Mouse (Mus musculus) brain, adult 2 months (tissue): ENCODE results near the gene Tbc1d22a.

Source experiments
- DNase-seq: peaks from one replicate; pipeline ENCODE4 v3.0.0; 2011; ENCODE audit warnings: low read depth, low spot score

Gene Tbc1d22a

DNA sequence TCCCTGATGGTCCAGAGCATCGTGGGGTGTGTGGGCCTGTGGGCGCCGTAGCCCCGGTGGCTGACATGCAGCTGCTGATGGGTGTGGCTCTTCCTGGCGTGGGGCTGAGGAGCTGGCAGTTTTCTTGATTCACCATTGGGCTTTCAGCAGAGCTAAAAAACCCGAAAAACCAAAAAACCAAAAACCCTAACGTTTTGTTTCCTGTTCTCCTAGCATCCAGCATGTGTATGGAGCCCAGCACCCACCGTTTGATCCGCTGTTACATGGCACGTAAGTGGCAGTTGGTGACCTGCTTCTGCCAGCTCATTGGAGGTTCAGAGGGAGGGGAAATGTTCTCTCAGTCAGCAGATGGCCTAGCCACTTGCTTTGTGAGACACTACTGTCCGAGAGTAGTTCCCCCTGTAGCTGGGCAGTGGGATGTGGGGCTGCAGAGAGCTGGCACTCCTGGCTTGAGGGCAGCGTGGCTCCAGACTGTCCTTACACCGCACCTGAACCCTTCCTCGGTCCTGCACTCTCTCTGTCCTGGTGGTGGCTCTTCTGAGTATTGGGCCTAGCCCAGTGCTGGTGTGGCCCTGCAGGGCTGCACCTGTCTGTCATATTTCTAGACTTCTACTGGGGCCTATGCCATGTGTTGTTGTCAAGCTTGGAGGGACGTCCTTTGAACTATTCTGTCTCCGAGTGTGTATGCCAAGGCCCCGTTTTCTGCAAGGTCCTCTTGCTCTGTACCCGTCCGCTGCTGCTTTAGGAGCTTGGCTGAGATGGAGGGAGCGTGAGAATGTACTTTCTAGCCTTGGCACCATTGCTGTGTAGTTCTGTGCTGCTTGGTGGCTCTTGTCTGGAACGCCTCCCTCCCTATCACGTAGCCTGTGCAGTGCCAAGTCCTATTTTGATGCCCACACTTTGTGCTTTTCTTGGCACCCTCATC lies 20.5 kb downstream of the Tbc1d22a start:
- peak; percentile 92 for DNase-seq

- DNase-seq = peak; percentile 85
Measured at GRCm38 (mm10) chr15:86236252-86236651, 22.0 kb downstream of the Tbc1d22a start.

GRCm38 (mm10) chr15:86238076-86238475 lies 23.8 kb downstream of the Tbc1d22a start:
- peak; percentile 65 for DNase-seq

DNA sequence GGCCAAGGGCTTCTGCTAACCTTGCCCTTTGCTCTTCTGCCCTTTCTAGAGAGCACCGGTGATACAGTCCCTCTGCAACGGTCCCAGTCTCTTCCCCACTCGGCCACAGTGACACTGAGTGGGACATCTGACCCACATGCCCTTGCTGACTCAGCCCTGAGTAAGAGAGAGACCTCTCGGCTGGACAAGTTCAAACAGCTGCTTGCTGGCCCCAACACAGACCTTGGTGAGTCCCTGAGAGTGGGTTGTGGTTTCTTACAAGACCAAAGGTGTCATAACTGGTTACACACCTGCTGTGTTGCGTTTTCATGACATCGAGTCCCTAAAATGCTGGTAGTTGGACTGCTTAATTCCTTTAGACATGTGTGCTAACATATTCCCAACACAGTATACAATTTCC lies 24.8 kb downstream of the Tbc1d22a start:
- no peak for DNase-seq

GRCm38 (mm10) chr15:86239801-86240200 lies 25.5 kb downstream of the Tbc1d22a start:
- peak; percentile 79 for DNase-seq

DNA sequence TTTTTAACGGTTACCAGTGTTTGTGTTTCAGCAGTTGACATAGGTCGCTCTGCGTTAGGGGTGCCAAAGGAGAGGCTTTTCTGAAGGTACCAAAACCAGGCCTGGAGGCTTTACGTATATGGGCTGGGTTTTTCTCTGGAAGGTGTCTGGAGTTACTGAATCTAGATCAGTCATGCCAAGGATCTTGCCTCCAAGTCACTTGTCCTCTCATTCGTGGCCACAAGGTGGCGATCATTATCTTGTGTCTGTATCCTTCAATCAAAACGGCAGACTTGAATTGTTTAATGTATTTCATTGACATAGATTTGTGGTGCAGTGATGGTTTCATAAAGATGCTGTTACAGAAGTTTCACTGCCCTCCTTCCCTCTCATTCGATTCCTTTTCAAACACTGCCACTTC lies 29.4 kb downstream of the Tbc1d22a start:
- peak; percentile 93 for DNase-seq

GRCm38 (mm10) chr15:86244380-86244779 lies 30.1 kb downstream of the Tbc1d22a start:
- DNase-seq = no peak

DNA sequence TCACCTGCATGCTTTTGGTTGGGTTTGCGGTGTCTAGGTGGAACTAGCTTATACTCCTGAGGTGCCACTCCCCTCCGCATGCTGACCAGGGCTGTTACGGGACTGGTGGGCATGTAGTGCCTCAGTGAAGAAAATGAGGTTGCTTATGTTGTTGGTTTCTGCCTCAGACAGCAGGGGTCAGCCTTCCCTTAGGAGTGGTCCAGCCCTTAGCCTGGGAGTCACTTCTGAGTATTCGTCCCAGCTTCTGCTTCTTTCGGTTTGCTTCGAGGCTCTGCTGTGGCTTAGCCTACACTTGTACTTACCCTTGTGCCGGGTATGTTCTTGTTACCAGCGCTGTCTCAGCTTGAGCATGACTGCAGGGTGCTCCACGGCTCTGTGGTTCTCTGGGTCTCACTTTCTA lies 36.0 kb downstream of the Tbc1d22a start:
- peak; percentile 85 for DNase-seq

DNA sequence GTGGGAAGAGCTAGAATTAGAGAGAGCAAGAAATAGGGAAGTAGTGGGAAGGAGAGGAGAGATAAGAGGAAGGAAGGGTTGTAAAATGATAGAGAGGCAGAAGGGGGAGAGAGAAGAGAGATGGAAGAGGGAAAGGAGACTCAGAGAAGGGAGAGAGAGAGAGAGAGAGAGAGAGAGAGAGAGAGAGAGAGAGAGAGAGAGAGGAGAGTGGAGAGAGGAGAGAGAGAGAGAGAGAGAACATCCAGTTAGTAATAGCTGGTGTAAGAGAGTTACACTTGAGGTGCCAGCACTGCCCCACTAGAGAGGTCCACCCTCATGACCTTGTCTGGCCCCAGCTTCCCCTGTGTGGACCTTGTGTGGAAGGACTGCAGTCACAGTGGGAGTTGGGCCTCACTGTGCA lies 37.9 kb downstream of the Tbc1d22a start:
- no peak for DNase-seq

DNA sequence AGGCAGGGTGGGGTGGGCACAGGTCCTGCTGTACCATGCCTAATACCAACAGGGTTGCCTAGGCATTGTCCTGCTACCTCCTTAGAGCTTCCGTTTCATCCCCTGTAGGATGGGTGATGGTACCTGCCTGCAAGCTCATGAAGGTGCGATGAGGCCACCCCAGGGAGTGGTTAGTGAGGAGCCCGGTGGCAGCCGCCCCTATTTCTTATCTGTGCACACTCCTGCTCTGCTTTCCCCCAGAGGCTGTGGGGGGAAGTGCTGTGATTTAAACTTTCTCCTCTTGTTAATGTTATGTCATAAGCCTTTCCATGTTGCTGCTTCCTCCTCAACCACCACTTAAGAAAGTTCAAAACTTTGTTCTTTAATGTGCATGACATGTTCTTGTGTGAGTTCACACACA lies 38.4 kb downstream of the Tbc1d22a start:
- no peak for DNase-seq

GRCm38 (mm10) chr15:86253411-86253810 lies 39.2 kb downstream of the Tbc1d22a start:
- peak; percentile 85 for DNase-seq

DNA sequence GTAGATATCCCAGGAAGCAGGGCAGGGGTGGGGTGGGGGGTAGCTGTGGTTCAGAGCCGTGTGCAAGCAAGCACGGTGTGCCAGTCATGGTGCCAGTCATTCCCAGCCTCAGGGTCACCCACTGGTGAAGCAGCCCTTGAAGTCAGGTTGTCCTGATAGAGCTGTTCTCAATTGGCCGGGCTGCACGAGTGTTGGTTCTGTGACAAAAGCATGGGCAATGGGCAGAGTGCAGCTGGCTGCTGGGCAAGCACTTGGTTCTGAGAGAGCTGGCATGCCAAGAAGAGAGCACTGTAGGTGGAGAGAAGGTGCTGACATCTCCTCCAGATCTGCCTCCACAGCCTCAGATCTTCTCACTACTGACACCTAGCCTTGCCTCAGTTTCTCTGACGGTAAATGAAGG lies 41.9 kb downstream of the Tbc1d22a start:
- no peak for DNase-seq

- DNase-seq = peak; percentile 67
Measured at GRCm38 (mm10) chr15:86256728-86257179, 42.5 kb downstream of the Tbc1d22a start.

GRCm38 (mm10) chr15:86257916-86258685 lies 43.8 kb downstream of the Tbc1d22a start:
- no peak for DNase-seq

DNA sequence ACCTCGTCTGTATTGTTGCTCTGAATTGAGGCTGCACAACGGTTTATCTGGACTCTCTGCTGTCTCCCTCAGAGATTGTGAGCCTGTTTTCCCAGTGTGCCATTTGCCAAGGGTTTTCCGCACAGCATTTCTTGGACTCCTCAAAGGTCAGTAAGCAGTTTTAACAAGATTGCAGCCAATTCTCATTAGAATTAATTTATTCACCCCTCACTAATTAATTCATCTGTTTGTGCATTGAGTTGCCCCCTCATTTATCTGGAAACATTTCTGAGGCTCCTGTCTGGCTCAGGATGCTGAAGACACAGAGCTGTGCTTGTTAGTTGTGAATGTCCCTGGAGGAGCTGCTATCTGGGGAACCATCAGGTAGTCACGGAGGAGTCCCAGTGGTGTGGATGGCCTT lies 45.0 kb downstream of the Tbc1d22a start:
- no peak for DNase-seq

DNA sequence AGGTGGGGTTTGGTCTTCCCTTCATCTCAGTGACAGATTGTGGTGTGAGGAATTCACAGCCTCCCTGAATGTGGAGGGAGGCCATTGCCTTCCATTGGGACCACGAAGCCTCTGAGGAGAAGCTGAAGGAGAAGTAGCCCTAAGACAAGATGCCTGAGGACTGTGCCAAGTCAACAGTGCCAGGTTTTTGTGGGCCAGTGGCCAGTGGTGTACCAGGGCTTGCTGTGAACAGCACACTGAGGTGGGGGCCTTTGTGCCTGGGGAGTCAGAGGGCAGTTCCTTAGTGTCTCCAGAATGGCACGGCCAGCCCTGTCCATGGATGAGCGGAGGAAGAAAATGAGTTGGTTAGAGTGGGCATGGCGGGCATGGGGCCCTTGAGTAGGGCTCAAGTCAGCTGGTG lies 45.9 kb downstream of the Tbc1d22a start:
- peak; percentile 35 for DNase-seq

- DNase-seq = no peak
Measured at GRCm38 (mm10) chr15:86264389-86264788, 50.1 kb downstream of the Tbc1d22a start.

DNA sequence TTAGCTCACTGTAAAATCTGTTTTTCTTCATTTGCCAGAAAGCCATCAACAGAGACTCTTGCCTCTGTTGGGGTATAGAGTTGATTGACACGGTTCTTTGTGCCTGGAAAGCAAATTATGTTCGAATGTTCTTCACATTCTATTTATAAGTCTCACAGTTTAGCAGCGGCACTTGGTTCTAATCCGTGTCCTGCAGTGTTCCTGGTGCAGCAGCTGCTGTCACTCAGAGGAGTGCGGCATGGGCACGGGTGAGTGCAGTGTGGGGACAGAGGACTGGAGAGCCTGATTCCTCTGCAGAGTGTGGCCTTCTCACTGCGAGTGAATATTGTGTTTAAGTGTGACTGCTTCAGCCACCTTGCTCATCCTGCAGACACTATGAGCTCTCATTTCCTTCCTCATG lies 50.5 kb downstream of the Tbc1d22a start:
- peak; percentile 31 for DNase-seq

DNA sequence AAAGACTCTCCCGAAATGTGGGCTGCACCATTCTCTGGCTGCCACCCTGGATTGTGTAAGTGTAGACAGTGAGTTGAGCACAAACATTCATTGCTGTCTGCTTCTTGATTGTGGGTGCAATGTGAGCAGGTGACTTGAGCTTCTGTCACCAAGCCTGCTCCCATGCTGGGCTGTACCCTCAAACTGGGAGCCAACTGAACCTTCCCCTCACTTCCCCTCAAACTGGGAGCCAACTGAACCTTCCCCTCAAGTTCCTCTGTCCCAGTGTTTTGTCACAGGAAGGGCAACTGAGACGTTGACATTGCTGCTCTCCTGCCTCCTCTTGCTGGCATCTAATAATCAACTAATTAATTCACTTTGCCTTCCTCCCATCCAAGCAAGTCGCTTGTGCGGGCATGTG lies 52.7 kb downstream of the Tbc1d22a start:
- no peak for DNase-seq

DNA sequence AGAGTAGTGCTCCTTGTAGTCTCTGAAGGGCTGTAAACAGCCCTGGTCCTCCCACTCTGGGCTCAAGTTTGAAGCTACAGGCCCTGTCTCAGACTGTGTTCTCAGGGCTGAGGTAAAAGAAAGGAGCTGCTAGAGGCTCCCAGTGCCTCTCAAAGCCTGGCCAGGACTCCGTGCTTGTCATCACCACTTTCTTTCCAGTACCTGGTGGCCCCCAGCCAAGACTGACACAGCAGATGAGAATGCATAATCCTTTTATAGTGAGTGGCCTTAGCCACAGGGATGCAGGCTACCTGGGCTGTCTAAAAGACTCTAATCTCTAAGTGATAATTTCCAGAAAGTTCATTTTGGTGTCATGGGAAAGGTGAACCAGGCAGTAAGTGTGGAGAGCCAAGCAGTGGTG lies 54.3 kb downstream of the Tbc1d22a start:
- no peak for DNase-seq

DNA sequence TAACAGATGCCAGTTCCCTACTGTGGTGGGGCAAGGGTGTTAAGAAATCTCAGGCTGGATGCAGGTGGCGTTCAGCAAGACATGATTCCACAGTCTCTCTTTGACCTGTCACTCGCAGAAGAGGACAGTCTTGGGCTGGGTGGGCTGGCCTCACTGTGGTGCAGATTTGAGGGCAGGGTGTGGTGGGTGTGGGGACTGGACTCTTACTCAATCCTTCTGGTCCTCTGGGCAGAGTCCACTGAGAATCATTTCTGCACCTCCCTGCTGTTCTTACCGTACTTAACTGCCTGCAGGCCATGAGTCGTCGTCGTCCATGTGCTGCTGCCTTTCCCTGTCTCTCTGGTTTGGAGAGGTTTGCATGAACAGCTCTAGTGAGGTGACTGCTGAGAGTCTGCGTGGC lies 61.5 kb downstream of the Tbc1d22a start:
- DNase-seq = no peak

DNA sequence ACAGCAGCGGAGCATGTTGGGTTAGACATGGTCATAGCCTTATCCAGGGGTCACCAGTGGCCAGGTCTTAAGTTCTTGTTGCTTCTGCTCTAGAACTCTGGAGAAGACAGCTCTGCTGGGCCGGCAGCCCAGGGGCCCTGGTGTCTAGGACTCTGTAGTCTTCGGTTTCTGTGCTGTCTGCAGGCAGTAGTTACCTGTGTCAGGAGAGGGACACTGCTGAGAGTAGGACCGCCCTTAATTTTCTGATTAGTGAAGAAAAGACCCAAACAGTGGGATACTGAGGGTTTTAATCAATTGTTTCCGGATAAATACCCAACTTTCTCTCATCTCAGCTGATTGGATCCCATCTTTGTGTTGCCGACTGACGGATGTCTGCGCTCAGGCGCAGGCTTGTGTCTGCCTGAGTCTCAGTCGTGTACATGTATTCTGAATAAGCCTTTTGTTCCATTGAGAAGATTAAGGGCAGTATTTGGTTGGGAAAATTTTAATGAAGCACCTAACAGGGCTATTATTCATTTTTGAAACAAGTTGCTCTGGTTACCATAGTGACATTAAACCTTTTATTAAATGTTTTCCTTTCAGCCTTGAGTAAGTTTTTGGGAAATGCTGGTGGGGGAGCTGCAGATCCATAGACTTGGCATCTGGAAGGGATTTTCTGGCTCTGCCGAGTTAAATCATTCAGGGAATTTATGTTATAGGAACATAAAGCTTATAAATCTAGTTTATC lies 62.4 kb downstream of the Tbc1d22a start:
- DNase-seq = peak; percentile 66
